Mouse (Mus musculus): ENCODE measurements around the gene Gspt2.
A peak's percentile ranks its signal among the peaks of the same experiment; 100 is the strongest.
"Not testable (repeated sequence)": the region's sequence is repeated elsewhere in the genome, so short reads cannot be mapped to it uniquely, and the experiment has no call there.

Gspt2 gene

DNA sequence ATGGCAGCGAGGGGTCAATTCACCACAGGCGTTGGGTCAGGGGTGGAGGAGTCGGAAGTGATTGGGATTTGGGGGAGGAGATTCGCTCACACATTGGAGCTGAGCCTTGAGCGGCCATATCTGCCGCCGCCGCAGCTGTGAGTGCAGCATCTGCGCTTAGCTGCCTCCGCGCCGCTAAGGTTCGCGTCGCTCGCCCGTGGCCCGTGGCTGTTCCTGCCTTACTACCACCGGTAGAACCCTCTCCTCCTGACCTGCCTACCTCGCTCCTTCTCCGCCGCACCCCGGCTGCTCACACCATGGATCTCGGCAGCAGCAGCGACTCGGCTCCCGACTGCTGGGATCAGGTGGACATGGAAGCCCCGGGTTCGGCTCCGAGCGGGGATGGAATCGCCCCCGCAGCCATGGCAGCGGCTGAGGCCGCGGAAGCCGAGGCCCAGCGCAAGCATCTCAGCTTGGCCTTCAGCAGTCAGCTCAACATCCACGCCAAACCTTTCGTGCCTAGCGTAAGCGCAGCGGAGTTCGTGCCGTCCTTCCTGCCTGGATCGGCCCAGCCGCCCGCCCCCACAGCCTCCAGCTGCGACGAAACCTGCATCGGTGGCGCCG, at the start of gene Gspt2:
Gene Gspt2, plus strand, starts transcription at position 109 of the 603 bp plus-strand sequence.
- no peak for DNase-seq (ENCODE audit: low spot score)

DNA sequence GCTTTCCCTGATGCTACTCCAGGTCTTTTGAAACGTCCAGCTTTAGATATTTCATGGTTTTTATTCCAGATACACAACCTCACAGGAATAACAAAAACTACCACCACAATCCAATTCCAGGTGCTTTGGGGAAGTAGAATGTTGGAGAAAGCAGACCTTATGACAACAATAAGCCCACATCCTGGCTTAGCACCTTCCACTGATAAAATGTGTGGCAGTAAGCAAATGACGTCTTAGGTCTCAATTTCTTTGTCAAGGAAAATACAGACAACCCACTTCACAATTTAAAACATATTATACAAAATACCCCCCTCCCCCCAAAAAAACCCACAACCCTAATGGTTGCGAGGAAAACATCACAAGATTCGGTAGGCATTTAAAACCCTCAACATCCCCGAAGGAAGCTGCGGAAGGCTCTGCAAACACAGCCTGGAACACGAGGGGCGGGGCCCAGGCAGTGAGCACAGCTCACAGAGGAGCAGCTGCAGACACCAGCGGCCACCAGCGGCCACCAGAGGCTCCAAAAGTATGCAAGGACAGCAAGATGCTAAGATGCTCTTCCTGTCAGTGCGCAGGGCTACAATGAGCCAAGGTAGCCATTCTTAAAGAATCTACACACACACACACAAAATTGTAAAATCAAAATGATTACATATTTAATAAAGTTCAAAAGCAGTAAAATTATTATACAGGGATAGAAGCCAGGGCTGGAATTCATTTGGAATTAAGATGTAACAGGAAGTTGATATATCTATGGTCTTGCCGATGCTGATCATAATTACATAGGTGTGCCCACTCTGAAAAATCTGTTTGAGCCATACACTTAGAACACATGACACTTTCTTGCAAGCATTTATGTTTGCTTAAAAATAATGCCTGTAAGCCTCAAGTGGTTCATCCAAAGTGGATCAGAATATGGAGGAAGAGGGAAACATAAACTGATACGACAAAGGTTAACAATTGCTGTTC, 10.8 kb upstream of the Gspt2 start:
- DNase-seq (ENCODE audit: low spot score) = no peak

GRCm38 (mm10) chrX:94636911-94637310, 1.0 kb downstream of the Gspt2 start:
- no peak for DNase-seq (ENCODE audit: low spot score)

- DNase-seq (ENCODE audit: low spot score) = no peak
Observed at GRCm38 (mm10) chrX:94648541-94648940, 12.7 kb downstream of the Gspt2 start.

DNA sequence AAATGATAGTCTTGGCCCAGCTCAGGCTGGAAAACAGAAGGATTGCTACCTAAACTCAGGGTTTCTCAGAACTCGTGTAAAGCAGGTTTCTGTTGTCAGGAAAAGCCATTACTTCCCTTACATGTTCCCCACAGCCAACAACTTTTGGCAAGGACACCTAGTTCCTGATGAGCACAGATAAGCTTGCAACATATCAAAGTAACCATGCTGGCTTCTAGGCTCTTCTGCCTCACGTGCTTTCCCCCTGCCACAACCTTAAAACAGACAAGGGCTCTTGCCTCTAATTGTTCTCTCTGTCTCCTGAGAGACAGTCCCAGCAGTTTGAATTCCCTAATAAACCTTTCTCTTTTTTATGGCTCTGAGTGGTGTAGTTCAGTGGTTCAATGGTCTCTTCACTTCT, 21.9 kb downstream of the Gspt2 start:
- no peak for DNase-seq (ENCODE audit: low spot score)

- no peak for DNase-seq (ENCODE audit: low spot score)
Observed at GRCm38 (mm10) chrX:94670814-94671213, 34.9 kb downstream of the Gspt2 start.

- DNase-seq (ENCODE audit: low spot score) = peak; percentile 46
Observed at GRCm38 (mm10) chrX:94674977-94675376, 39.1 kb downstream of the Gspt2 start.

DNA sequence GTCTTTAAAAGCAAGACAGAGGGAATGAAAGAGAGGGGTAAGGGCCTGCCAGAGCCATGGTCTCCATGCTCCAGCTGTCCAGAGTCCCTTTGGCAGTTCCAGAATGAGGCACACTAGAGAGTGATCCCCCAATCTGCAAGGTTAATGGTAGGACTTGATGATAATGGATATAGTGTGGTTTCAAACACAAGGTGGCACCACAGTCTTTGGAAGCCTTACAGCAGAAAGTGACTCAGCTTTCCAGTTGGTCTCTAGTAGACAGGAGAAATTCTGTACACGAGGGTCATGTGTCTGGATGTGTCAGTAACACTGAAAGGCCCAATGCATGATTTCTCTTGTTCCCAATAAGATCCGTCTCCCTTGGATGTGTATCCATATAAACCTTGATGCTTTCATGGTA, 45.7 kb downstream of the Gspt2 start:
- not testable (repeated sequence) for DNase-seq (ENCODE audit: low spot score)

DNA sequence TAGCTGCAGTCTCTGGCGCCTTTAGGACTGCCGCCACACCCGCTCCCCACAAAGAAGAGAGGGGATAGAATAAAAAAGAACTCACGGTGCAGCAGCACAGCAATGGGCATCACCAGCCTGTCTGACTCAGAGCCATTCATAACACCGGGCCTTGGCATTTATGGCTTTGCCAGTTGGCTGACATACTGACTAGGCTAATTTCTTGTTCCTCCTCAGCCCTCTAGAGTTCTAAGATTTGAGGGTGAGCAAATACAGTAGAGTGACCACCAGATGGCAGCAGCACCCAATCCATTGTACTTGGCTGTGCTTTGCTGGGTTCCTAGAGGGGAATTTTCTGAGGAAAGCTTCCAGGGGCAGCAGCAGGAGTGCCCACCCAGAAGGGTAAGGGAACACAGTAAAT, 53.7 kb downstream of the Gspt2 start:
- DNase-seq (ENCODE audit: low spot score) = not testable (repeated sequence)

Data from c-Kit-positive CD71-positive TER-119-positive erythroid progenitor cells, embryonic 14.5 days (primary cell).